Mouse (Mus musculus): Measurements from ENCODE around the gene Tsnaxip1. TPM values are rescaled to one million over a fixed set of nuclear protein-coding genes. Genes with fewer than 3 reads are reported as not detected.

The Tsnaxip1 gene
- polyA plus RNA-seq, 1 experiment from 2014 or later: 3.4 TPM

DNA sequence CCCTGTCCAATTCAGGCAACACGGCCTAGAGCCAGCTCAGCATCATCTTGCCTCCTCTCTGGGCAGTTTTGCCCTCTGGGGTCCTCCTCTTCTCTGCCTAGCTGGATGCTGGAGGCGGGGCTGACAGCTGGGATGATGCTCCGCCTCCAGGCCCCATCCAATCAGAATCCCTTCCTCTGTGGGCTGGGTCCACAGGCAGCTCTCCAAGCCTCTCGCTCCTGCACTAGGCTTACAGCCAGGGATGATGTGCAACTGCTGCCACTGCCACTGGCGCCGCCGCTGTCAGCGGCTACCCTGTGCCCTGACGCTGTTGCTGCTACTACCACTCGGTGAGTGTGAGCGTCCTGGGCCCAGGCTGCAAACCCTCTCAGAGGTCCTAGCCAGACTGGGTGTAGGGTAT, 65.8 kb downstream of the Tsnaxip1 start, which contains the start of gene Nrn1l:
Nrn1l (plus strand) TSS at position 229 of the 400 bp plus-strand sequence.
- H3K4me2 ChIP-seq (ENCODE audit: low read depth, low read length): peak within 1 kb of the TSS; percentile 26
- peaks cover 56% of the 10 kb centered on the region for H3K36me3 ChIP-seq (ENCODE audit: control insufficient read depth, insufficient read depth, low read length)
- H3K27me3 ChIP-seq (replicated peaks; ENCODE audit: control insufficient read depth, insufficient read depth, low read length): no peaks in the 10 kb centered on the region
- no peak within 1 kb of the TSS for H3K9ac ChIP-seq (ENCODE audit: low read depth, low read length)
- H3K4me3 ChIP-seq (ENCODE audit: low read depth, low read length): no peak within 1 kb of the TSS
- 7% methylated on average over 11 of the region's 11 CpGs for WGBS
- no peak within 1 kb of the TSS for H3K27ac ChIP-seq (replicated peaks; ENCODE audit: low read depth, low read length)
- ATAC-seq (ENCODE audit: low read depth) (peak; percentile 90), DNase-seq (ENCODE audit: low spot score) (peak; percentile 89)
- no peaks in the 10 kb centered on the region for H3K4me1 ChIP-seq (ENCODE audit: control insufficient read depth, insufficient read depth, low read length)
- H3K9me3 ChIP-seq (ENCODE audit: control insufficient read depth, low read length): no peaks in the 10 kb centered on the region

Other genes starting within 250 kb of the Tsnaxip1 start
- 22.4 and 23.6 TPM in 2 replicates for gene Ripor1, start 222.5 kb upstream of the Tsnaxip1 start, polyA plus RNA-seq (2014; fragmentation: Nextera tagmentation; extraction: Ambion mirVana)
- 80.9 and 82.5 TPM in 2 replicates for gene Ctcf, start 191.2 kb upstream of the Tsnaxip1 start, polyA plus RNA-seq (2014; fragmentation: Nextera tagmentation; extraction: Ambion mirVana)
- gene Agrp, start 190.3 kb upstream of the Tsnaxip1 start, polyA plus RNA-seq (2014; fragmentation: Nextera tagmentation; extraction: Ambion mirVana): 1.7 and 1.9 TPM in 2 replicates
- 1.1 and 1.4 TPM in 2 replicates for gene Carmil2, start 141.5 kb upstream of the Tsnaxip1 start, polyA plus RNA-seq (2014; fragmentation: Nextera tagmentation; extraction: Ambion mirVana)
- gene Acd, start 126.6 kb upstream of the Tsnaxip1 start, polyA plus RNA-seq (2014; fragmentation: Nextera tagmentation; extraction: Ambion mirVana): 56.4 and 58.7 TPM in 2 replicates
- 17.8 and 18.4 TPM in 2 replicates for gene Pard6a, start 126.6 kb upstream of the Tsnaxip1 start, polyA plus RNA-seq (2014; fragmentation: Nextera tagmentation; extraction: Ambion mirVana)
- gene 4933405L10Rik, start 120.1 kb upstream of the Tsnaxip1 start, polyA plus RNA-seq (2014; fragmentation: Nextera tagmentation; extraction: Ambion mirVana): 0.42 TPM in 1 of 2 replicates, not detected in the other
- 20.7 and 20.8 TPM in 2 replicates for gene Enkd1, start 119.5 kb upstream of the Tsnaxip1 start, polyA plus RNA-seq (2014; fragmentation: Nextera tagmentation; extraction: Ambion mirVana)
- 14.7 and 15.1 TPM in 2 replicates for gene Gfod2, start 69.1 kb upstream of the Tsnaxip1 start, polyA plus RNA-seq (2014; fragmentation: Nextera tagmentation; extraction: Ambion mirVana)
- 10.8 and 11.2 TPM in 2 replicates for gene Ranbp10, start 381 bp upstream of the Tsnaxip1 start, polyA plus RNA-seq (2014; fragmentation: Nextera tagmentation; extraction: Ambion mirVana)
- 35.0 and 35.8 TPM in 2 replicates for gene Cenpt, start 25.5 kb downstream of the Tsnaxip1 start, polyA plus RNA-seq (2014; fragmentation: Nextera tagmentation; extraction: Ambion mirVana)
- gene Thap11, start 27.4 kb downstream of the Tsnaxip1 start, polyA plus RNA-seq (2014; fragmentation: Nextera tagmentation; extraction: Ambion mirVana): 59.6 and 61.8 TPM in 2 replicates
- 223 and 258 TPM in 2 replicates for gene Nutf2, start 32.8 kb downstream of the Tsnaxip1 start, polyA plus RNA-seq (2014; fragmentation: Nextera tagmentation; extraction: Ambion mirVana)
- 35.8 and 42.0 TPM in 2 replicates for gene Edc4, start 53.1 kb downstream of the Tsnaxip1 start, polyA plus RNA-seq (2014; fragmentation: Nextera tagmentation; extraction: Ambion mirVana)
- 0.62 and 0.71 TPM in 2 replicates for gene Nrn1l, start 65.8 kb downstream of the Tsnaxip1 start, polyA plus RNA-seq (2014; fragmentation: Nextera tagmentation; extraction: Ambion mirVana)
- 26.1 and 34.0 TPM in 2 replicates for gene Pskh1, start 72.7 kb downstream of the Tsnaxip1 start, polyA plus RNA-seq (2014; fragmentation: Nextera tagmentation; extraction: Ambion mirVana)
- 0.57 and 1.1 TPM in 2 replicates for gene Ctrl, start 106.1 kb downstream of the Tsnaxip1 start, polyA plus RNA-seq (2014; fragmentation: Nextera tagmentation; extraction: Ambion mirVana)
- 35.9 and 37.3 TPM in 2 replicates for gene Psmb10, start 110.7 kb downstream of the Tsnaxip1 start, polyA plus RNA-seq (2014; fragmentation: Nextera tagmentation; extraction: Ambion mirVana)
- gene Lcat, start 115.7 kb downstream of the Tsnaxip1 start, polyA plus RNA-seq (2014; fragmentation: Nextera tagmentation; extraction: Ambion mirVana): 1.7 and 1.8 TPM in 2 replicates
- gene Slc12a4, start 138.4 kb downstream of the Tsnaxip1 start, polyA plus RNA-seq (2014; fragmentation: Nextera tagmentation; extraction: Ambion mirVana): 42.8 and 43.9 TPM in 2 replicates
- not detected in 2 replicates for gene Dpep3, start 151.7 kb downstream of the Tsnaxip1 start, polyA plus RNA-seq (2014; fragmentation: Nextera tagmentation; extraction: Ambion mirVana)
- gene Dus2, start 163.6 kb downstream of the Tsnaxip1 start, polyA plus RNA-seq (2014; fragmentation: Nextera tagmentation; extraction: Ambion mirVana): 16.0 and 20.2 TPM in 2 replicates
- not detected in 2 replicates for gene Dpep2nb, start 178.2 kb downstream of the Tsnaxip1 start, polyA plus RNA-seq (2014; fragmentation: Nextera tagmentation; extraction: Ambion mirVana)
- 14.7 and 15.8 TPM in 2 replicates for gene Ddx28, start 184.2 kb downstream of the Tsnaxip1 start, polyA plus RNA-seq (2014; fragmentation: Nextera tagmentation; extraction: Ambion mirVana)
- gene Nfatc3, start 231.1 kb downstream of the Tsnaxip1 start, polyA plus RNA-seq (2014; fragmentation: Nextera tagmentation; extraction: Ambion mirVana): 7.2 and 7.3 TPM in 2 replicates